Mouse (Mus musculus): ENCODE results near the gene Oxnad1.

DNA sequence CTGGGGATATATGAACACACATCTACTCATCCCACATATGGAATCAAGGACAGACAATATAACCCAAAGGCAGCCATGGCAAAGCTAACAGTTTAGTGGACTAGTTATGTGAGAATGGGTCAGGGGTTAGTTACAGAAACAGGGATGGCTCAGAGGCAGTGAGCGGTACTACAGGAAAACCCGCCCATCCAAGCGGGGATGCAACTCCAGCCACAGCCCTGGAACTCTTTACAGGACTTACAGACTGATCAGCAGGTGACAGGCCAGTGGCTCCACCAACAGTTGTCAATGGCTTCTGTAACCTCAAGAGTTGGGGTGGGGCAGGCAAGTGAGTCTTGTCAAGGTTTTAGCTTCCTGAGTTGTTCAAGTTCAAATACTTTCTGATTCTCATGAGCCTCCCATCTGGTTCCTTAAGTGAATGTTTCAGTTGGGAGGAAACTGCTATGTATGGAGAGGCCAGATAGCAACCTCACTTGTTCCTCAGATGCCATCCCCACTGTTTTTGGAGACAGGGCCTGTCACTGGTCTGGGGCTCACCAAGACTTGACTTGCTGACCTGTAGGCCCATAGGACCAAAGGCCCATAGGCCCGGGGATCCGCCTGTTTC, 55.3 kb downstream of the Oxnad1 start:
- TF ChIP-seq CTCF (IDR thresholded peaks at IDR 0.05; ENCODE audit: borderline replicate concordance, insufficient read depth, low read depth, low read length), result no peak
- TF ChIP-seq POLR2A (IDR thresholded peaks at IDR 0.05; ENCODE audit: borderline replicate concordance, insufficient read depth, low read length), result no peak
